Mouse (Mus musculus): ENCODE results near the gene Krt84.
A peak's percentile ranks its signal among the peaks of the same experiment; 100 is the strongest.

DNA sequence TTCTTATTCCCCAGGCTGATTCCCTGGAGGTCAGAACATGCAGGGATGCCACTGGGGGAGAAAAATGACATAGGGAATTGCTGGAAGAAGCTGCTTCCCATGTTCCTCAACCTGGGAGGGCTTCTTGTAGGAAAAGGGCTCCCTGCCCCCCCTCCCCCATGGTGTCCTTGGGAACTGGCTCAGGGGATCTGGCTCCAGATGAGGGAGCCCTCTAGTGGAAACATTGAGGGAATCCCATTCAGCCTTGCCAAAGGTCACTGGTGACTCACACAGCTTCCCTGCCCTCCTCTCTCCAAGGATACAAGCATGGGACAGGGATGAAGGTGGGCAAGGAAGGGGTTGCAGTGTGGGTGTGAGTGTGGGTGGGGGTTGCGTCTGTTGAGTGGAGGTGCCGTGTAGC, 35.4 kb downstream of the Krt84 start:
- peak; percentile 50 for TF ChIP-seq CTCF (IDR thresholded peaks at IDR 0.05; ENCODE audit: control insufficient read depth, insufficient read depth, insufficient read length)
- TF ChIP-seq USF1 (IDR thresholded peaks at IDR 0.05; ENCODE audit: low read depth), result no peak
- TF ChIP-seq MYOG (IDR thresholded peaks at IDR 0.05; ENCODE audit: control insufficient read depth, extremely low read depth, insufficient read length), result no peak
- no peak for TF ChIP-seq MAX (IDR thresholded peaks at IDR 0.05)
- no peak for TF ChIP-seq CEBPB (IDR thresholded peaks at IDR 0.05; ENCODE audit: low read depth)
- no peak for TF ChIP-seq MYOD1 (IDR thresholded peaks at IDR 0.05; ENCODE audit: control insufficient read depth, insufficient read length, low read depth)
- no peak for TF ChIP-seq FOSL1 (IDR thresholded peaks at IDR 0.05; ENCODE audit: insufficient read depth, low read length, poor library complexity, severe bottlenecking)

Measured in C2C12 (cell line).